Mouse (Mus musculus) lung, embryonic 14.5 days (tissue): Measurements from ENCODE around the gene Rasl12. TPM values are rescaled to one million over a fixed set of nuclear protein-coding genes. Genes with fewer than 3 reads are reported as not detected.

Source experiments
- ATAC-seq: fragments of 200-750 bp; cut with Nextera tagmentation; 2 replicates; pipeline ENCODE4 v1.8.0; 2017; ENCODE audit warnings: mild to moderate bottlenecking, moderate TSS enrichment, moderate library complexity; ENCODE audit not compliant: insufficient read depth
- DNase-seq: peaks from one replicate; pipeline ENCODE4 v3.0.0-alpha.2; 2015
- H3K27ac ChIP-seq: fragments of 300-500 bp; sonication (generic); 2 replicates; pipeline ENCODE4 v1.5.1; 2014; ENCODE audit warnings: low read depth, mild to moderate bottlenecking, moderate library complexity
- H3K27me3 ChIP-seq: fragments of 300-500 bp; sonication (generic); 2 replicates; pipeline ENCODE4 v1.6.1; 2014; ENCODE audit warnings: low read length, control low read depth; ENCODE audit not compliant: insufficient read depth
- H3K36me3 ChIP-seq: fragments of 300-500 bp; sonication (generic); 2 replicates; pipeline ENCODE4 v1.6.1; 2014; ENCODE audit warnings: control low read depth; ENCODE audit not compliant: insufficient read depth
- H3K4me1 ChIP-seq: fragments of 300-500 bp; sonication (generic); 2 replicates; pipeline ENCODE4 v1.6.1; 2014; ENCODE audit warnings: antibody characterized with exemption, control low read depth; ENCODE audit not compliant: insufficient read depth
- H3K4me2 ChIP-seq: fragments of 300-500 bp; sonication (generic); 2 replicates; pipeline ENCODE4 v1.6.1; 2014; ENCODE audit warnings: mild to moderate bottlenecking
- H3K4me3 ChIP-seq: fragments of 300-500 bp; sonication (generic); 2 replicates; pipeline ENCODE4 v1.5.1; 2014; ENCODE audit warnings: low read depth, low read length
- H3K9ac ChIP-seq: fragments of 300-500 bp; sonication (generic); 2 replicates; pipeline ENCODE4 v1.6.1; 2014
- H3K9me3 ChIP-seq: fragments of 300-500 bp; sonication (generic); 2 replicates; pipeline ENCODE4 v1.6.1; 2016; ENCODE audit warnings: low read depth, low read length, control low read depth
- CTCF ChIP-seq: IDR thresholded peaks from 2 replicates; pipeline ENCODE4 v1.5.1; 2016; ENCODE audit warnings: antibody characterized with exemption, low read depth
- WGBS: fragments of 180-500 bp; shearing (Covaris S2); extraction: QIAGEN DNeasy Blood & Tissue Kit; methylation state at CpG from one replicate; pipeline ENCODE4 v1.1.7; 2014; 5-methylcytosine and 5-hydroxymethylcytosine counted together
- polyA plus RNA-seq: library from polyadenylated mRNA; unstranded; fragments of >200 nt; fragmentation: Nextera tagmentation; extraction: Ambion mirVana; gene quantifications from 2 replicates; pipeline ENCODE4 v1.2.1, GENCODE M21; 2014

Gene Rasl12
- polyA plus RNA-seq: 48.8 TPM in 2 replicates

- ATAC-seq: peak; percentile 78
Measured at GRCm38 (mm10) chr9:65398279-65398678, at the start of gene Rasl12. Rasl12 (plus strand) TSS chr9:65398506.

GRCm38 (mm10) chr9:65353251-65353650, 45.1 kb upstream of the Rasl12 start:
- 94% methylated on average over 5 of the region's 5 CpGs for WGBS
- TF ChIP-seq CTCF: no peak
- Histone ChIP-seq H3K4me3 (no peak overlapping the region), H3K9ac (no peak overlapping the region), H3K36me3 (peaks cover 39% of the 10 kb centered on the region), H3K4me2 (no peak overlapping the region), H3K27ac (no peak overlapping the region), H3K9me3 (no peaks in the 10 kb centered on the region), H3K27me3 (no peaks in the 10 kb centered on the region), H3K4me1 (no peaks in the 10 kb centered on the region)
- DNase-seq (no peak), ATAC-seq (no peak)

More at GRCm38 (mm10) chr9:65398279-65398678, at the start of gene Rasl12:
- Histone ChIP-seq H3K4me2 (peak within 1 kb of the TSS; percentile 72), H3K4me1 (peaks cover 16% of the 10 kb centered on the region; the same call in 1 of the 2 replicates), H3K36me3 (no peaks in the 10 kb centered on the region), H3K4me3 (peak within 1 kb of the TSS; percentile 55), H3K27me3 (no peaks in the 10 kb centered on the region), H3K9ac (peak within 1 kb of the TSS; percentile 45), H3K9me3 (no peaks in the 10 kb centered on the region), H3K27ac (no peak within 1 kb of the TSS)
- WGBS: under 1% methylated on average over 24 of the region's 24 CpGs
- DNase-seq: peak; percentile 92
- no peak for TF ChIP-seq CTCF

- Histone ChIP-seq H3K27ac (no peak overlapping the region), H3K4me2 (no peak overlapping the region), H3K9me3 (no peaks in the 10 kb centered on the region), H3K27me3 (no peaks in the 10 kb centered on the region), H3K9ac (no peak overlapping the region), H3K4me3 (no peak overlapping the region), H3K4me1 (no peaks in the 10 kb centered on the region), H3K36me3 (peaks cover 67% of the 10 kb centered on the region)
- DNase-seq (no peak), ATAC-seq (no peak)
- 83% methylated on average over 7 of the region's 7 CpGs for WGBS
- no peak for TF ChIP-seq CTCF
Measured at GRCm38 (mm10) chr9:65356561-65356960, 41.7 kb upstream of the Rasl12 start.

- Histone ChIP-seq H3K4me3 (no peak overlapping the region), H3K4me1 (no peaks in the 10 kb centered on the region), H3K27ac (no peak overlapping the region), H3K4me2 (no peak overlapping the region), H3K9me3 (no peaks in the 10 kb centered on the region), H3K9ac (no peak overlapping the region), H3K27me3 (no peaks in the 10 kb centered on the region), H3K36me3 (peaks cover 71% of the 10 kb centered on the region)
- no peak for ATAC-seq
- TF ChIP-seq CTCF: no peak
- no peak for DNase-seq
- WGBS: 94% methylated on average over 2 of the region's 2 CpGs
Measured at GRCm38 (mm10) chr9:65356971-65357370, 41.3 kb upstream of the Rasl12 start.

GRCm38 (mm10) chr9:65358956-65359480, 39.3 kb upstream of the Rasl12 start:
- WGBS: 86% methylated on average over 1 of the region's 1 CpGs
- no peak overlapping the region for H3K4me2 ChIP-seq
- H3K27ac ChIP-seq: no peak overlapping the region
- H3K9me3 ChIP-seq: no peaks in the 10 kb centered on the region
- peaks cover 76% of the 10 kb centered on the region for H3K36me3 ChIP-seq
- no peaks in the 10 kb centered on the region for H3K27me3 ChIP-seq
- ATAC-seq (no peak), DNase-seq (no peak)
- H3K4me3 ChIP-seq: no peak overlapping the region
- TF ChIP-seq CTCF: no peak
- H3K9ac ChIP-seq: no peak overlapping the region
- H3K4me1 ChIP-seq: no peaks in the 10 kb centered on the region

GRCm38 (mm10) chr9:65360641-65361448, 37.5 kb upstream of the Rasl12 start, which contains the start of gene Ubap1l:
Ubap1l (plus strand) TSS chr9:65361041.
- DNase-seq (peak; percentile 17), ATAC-seq (no peak)
- TF ChIP-seq CTCF: no peak
- H3K27me3 ChIP-seq: no peaks in the 10 kb centered on the region
- H3K9ac ChIP-seq: no peak within 1 kb of the TSS
- H3K4me1 ChIP-seq: no peaks in the 10 kb centered on the region
- WGBS: 66% methylated on average over 16 of the region's 16 CpGs
- H3K27ac ChIP-seq: no peak within 1 kb of the TSS
- no peaks in the 10 kb centered on the region for H3K9me3 ChIP-seq
- H3K4me2 ChIP-seq: no peak within 1 kb of the TSS
- no peak within 1 kb of the TSS for H3K4me3 ChIP-seq
- peaks cover 60% of the 10 kb centered on the region for H3K36me3 ChIP-seq

GRCm38 (mm10) chr9:65363684-65364083, 34.6 kb upstream of the Rasl12 start:
- H3K27ac ChIP-seq: no peak overlapping the region
- H3K27me3 ChIP-seq: no peaks in the 10 kb centered on the region
- H3K4me3 ChIP-seq: no peak overlapping the region
- no peak overlapping the region for H3K9ac ChIP-seq
- WGBS: 23% methylated on average over 9 of the region's 9 CpGs
- peaks cover 32% of the 10 kb centered on the region for H3K36me3 ChIP-seq
- no peaks in the 10 kb centered on the region for H3K9me3 ChIP-seq
- H3K4me1 ChIP-seq: no peaks in the 10 kb centered on the region
- H3K4me2 ChIP-seq: no peak overlapping the region
- no peak for TF ChIP-seq CTCF
- DNase-seq (no peak), ATAC-seq (no peak)
